Mouse (Mus musculus): ENCODE data around the gene Itih3.
A peak's percentile ranks its signal among the peaks of the same experiment; 100 is the strongest.

Gene Itih3

DNA sequence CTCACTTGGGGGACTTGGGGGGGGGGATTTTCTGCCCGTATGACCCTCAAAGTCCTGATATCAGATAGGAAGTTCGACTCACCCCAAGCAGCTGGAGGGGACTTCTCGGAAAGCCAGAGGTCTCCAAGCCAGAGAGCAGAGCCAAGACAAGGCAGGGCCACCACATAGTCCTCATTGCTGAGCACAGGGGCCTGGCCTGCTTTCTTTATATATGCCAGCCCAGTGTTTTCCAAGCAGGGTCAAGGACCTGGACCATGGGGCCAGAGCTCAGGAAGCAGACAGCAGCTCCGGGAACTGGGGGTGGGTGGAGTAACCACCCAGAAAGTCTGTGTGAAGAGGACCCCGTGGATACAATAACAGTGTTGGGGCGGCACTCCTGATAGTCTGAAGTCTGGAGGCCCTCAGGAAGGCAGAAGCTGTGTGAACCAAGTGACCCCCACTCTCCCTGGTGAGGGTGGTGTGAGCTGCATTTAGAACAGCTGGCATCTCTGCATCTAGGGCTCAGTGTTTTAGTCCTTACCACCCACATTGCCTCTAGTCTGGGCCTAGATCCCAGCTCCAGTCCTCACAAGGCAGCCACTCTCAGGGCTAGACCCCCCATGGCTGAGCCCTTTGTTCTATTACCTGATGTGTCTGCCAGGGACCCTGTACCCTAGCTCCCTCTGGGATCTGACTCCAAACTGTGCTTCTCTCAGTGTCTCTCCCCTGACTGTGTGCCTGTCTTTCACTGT is at the start of gene Itih3:
TSS of gene Itih3 (minus strand) at position 386 of the 731 bp plus-strand sequence.
- DNase-seq (ENCODE audit: low spot score), result no peak

DNA sequence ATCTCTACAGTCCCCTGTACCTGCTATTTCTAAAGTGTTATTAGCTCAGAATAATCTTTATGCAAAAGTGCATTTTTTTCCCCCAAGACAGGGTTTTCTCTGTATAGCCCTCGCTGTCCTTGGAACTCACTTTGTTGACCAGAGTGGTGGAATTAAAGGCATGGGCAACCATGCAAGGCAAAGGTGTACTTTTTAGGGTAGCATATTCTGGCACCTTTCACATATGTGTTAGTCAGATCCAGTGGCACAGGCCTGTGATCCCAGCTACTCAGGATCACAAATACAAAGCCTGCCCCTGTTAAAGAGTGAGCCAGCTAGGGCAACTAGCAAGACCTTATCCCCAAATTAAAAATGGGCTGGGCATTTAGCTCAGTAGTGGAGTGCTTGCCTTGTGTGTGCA is 36.8 kb upstream of the Itih3 start:
- DNase-seq (ENCODE audit: low spot score), result no peak

DNA sequence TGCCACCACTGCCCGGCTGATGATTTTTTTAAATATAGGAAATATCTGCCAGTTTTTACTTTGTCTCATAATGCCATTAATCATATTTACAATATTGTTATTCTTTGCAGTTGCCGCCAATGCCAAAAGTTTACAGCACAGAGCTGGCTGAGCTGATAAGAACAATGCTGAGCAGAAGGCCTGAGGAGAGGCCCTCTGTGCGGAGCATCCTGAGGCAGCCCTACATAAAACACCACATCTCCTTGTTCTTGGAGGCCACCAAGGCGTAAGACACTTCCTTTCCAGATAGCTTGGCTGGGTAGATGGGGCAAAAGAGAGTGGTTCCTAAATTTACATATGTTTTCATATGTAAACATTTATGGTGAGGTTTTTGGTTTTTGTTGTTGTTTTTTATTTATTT is 35.5 kb upstream of the Itih3 start:
- DNase-seq (ENCODE audit: low spot score), result no peak

DNA sequence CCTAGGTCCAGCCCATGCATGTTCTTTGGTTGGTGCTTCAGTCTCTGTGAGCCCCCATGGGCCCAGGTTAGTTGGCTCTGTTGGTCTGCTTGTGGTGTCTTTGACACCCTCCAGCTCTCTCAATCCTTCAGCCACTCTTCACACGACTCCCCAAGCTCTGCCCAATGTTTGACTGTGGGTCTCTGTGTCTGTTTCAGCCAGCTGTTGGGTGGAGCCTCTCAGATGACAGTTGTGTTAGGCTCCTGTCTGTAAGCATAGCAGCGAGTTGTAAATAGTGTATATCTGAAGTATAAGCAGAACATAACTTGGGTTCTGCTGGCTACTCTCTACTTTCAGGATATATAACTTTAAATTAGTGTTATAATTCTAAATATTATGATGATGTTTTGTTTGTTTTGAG is 35.0 kb upstream of the Itih3 start:
- no peak for DNase-seq (ENCODE audit: low spot score)

DNA sequence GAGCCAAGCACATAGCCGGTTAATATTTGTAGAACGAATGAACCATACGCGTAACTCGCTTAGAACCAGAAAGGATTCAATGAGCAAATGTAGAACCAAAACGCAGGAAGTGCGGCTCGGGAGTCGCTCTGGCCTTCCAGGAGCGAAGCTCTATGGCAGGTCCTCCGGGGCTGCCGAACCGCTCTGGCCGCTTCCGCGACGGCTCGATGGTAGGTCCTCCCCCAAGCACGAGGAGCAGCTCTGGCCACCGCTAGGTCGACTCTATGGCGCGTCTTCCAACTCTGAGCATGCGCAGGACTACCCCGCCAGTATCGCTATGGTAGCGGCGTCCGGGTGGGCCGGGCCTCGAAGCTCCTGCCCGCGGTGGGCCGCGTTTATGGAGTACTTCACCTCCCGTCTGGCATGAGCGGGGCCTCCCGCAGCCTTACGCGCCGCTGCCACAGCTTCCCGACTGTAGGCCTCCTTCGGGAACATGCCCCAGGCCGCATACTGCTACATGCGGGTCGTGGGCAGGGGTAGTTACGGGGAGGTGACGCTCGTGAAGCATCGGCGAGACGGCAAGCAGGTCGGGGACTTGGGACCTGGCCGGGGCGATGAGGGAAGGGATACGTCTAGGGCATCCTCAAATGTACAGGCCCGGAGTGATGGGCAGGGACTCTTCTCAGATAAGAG is 27.7 kb upstream of the Itih3 start, which contains the start of gene Nek4:
TSS of gene Nek4 (plus strand) at position 224 of the 672 bp plus-strand sequence.
- peak; percentile 95 for DNase-seq (ENCODE audit: low spot score)

DNA sequence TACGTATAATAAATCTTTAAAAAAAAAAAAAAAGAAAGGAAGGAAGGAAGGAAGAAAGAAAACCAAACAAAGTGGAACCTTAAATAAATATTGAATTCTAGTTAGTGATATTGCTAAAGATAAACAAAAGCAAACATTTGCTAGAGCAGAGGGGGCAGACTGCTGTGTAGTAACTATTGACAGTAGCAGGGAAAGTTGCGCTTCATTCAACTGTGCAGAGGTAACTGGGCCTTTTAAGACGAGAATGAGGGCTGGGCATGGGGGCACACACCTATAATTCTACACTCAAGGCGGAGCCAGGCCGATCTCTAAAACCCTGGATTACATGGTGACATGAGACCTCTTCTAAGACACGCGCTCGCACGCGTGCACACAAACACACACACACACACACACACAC is 26.4 kb upstream of the Itih3 start:
- no peak for DNase-seq (ENCODE audit: low spot score)

DNA sequence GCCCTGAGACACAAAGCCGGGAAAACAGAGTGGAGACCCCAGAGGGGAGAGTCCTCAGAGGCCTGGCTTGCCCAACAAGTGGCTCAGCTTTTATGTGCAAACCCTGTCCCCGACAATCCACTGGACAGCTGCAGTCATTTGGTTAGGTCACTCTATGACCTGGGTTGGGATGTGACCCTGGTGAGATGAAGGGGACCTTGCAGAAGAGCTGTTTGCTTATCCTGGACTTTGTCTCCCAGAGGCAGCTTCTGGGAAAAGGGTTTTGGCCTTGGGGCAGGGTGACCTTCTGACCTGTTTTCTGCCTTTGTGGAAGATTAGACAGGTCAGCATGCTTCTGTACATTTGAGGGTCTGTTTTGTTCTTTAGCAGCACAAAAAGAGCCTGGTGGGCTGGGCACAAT is 21.2 kb upstream of the Itih3 start:
- DNase-seq (ENCODE audit: low spot score), result no peak

DNA sequence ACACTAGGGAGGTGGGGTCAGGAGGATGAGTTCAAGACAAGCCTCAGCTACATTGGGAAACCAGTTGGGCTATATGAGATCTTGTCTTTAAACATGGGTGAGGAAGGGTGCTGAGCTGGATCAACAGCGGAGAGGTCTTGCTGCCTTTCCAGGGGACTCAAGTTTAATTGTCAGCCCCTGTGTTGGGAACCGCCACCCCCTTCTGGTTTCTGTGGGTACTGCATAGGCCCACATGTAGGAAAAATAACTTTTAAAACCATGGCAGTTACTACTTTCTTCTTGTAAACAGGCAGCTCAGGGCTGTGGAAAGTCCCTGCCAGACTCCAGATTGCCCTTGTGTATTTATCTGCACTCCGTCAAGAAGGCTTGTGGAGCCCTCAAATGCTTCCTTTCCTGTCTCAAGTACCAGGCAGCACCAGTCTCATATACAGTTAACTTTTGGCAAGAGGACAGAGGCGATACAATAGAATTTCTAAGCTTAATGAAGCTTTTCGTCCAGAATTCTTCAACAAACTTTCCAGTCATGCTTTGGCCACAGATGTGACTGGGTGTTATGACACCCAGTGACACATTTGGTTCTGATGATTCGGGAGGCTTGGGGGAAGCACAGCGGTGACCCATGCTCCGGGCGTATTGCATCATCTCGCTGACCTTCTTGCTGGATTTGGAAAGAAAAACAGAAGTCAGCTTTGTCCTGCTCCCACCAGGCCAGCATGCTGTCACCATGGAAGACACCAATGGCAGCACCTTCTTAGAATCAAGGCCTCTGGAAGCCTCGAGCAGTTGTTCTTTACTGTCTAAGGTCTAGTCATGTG is 20.5 kb upstream of the Itih3 start:
- peak; percentile 72 for DNase-seq (ENCODE audit: low spot score)

DNA sequence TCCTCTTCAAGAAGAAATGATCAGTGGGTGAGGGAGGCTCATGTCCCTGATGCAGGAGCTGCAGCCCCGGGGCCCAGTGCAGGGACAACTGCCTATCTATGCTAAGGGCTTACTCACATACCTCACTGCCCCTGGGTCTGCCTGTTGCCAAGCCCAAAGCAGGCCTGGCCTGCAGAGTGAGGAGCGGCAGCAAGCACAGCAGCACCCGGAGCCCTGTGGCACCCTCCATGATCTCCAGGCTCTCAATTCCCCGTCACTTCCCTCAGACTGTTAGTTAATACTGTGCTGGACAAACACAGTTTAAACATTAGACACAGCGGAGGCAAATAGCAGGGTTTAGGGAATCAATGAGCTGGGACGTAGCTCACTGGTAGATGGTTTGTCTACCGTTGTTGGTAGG is 19.5 kb upstream of the Itih3 start, which contains the start of gene Itih1:
TSS of gene Itih1 (minus strand) at position 252 of the 400 bp plus-strand sequence.
- DNase-seq (ENCODE audit: low spot score), result no peak

DNA sequence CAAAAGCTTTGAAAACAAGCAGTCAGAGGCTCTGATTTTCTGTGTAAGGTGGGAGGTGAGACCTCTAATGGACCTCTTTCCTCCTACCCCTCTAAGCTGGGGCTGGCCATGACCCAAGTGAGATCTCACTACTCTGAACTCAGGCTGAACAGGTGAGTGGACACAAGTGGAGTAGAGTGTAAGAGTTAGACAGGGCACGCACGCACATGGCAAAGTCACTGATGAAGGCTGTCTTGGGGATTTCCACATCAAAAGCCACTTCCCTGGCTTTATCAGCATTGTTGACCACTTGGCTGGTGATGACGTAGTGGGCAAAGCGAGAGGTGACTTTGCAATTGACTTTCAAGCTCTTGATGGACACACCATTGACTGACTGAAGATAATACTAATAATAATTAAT is 18.7 kb upstream of the Itih3 start:
- no peak for DNase-seq (ENCODE audit: low spot score)

DNA sequence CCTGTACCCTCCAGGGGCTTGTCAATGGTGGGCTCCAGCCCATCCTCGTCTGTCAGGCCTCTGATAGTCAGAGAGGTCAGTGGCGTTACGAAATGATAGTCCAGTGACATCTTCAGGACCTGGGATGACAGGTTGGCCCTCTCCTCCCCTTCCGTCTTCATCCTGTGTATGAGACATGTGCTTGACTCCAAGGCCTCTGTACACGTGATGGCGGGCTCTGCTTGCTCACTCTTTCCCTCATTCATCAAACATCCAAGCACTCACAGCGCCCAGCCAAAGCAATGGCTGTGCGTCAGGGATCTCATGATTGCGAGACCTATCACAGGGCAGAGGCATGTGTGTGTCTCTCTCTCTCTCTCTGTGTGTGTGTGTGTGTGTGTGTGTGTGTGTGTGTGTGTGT is 9.8 kb upstream of the Itih3 start:
- no peak for DNase-seq (ENCODE audit: low spot score)

DNA sequence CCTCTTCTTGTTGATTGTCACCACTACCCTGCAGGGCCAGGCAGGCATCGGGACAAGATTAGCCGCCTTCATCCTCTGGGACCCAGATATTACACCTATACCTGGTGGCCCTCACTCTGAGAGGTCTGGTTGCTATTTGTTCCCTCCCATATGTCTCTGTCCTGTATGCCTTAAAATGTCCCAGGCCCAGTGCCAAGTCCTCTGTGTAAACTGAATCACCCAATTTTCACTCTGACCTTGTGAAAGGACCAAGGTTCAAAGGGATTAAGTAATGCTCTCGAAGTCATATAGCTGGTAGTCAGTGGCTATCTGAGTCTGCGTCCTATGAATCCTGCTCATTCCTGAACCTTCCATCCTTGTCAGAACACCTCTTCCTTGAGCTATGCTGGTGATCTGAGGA is 6.8 kb upstream of the Itih3 start:
- no peak for DNase-seq (ENCODE audit: low spot score)

DNA sequence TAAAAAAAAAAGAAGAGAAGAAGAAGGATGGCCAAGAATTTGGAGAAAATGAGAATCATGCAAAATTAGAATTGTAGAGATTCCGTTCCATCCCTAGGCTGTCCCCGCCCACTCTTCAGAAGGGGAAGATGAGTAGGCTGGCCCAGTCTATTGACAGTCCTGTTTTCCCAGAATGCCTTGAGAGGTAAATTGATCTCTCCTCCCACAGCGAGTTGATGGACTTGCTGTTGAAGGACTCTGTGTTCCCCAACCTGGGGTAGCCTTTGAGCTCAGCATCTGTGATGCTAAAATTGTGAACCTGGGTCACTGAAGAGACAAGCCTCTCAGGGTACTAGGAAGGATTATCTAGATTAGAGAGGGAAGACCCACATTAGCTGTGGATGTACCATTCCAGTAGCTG is 1.9 kb upstream of the Itih3 start:
- DNase-seq (ENCODE audit: low spot score), result no peak

DNA sequence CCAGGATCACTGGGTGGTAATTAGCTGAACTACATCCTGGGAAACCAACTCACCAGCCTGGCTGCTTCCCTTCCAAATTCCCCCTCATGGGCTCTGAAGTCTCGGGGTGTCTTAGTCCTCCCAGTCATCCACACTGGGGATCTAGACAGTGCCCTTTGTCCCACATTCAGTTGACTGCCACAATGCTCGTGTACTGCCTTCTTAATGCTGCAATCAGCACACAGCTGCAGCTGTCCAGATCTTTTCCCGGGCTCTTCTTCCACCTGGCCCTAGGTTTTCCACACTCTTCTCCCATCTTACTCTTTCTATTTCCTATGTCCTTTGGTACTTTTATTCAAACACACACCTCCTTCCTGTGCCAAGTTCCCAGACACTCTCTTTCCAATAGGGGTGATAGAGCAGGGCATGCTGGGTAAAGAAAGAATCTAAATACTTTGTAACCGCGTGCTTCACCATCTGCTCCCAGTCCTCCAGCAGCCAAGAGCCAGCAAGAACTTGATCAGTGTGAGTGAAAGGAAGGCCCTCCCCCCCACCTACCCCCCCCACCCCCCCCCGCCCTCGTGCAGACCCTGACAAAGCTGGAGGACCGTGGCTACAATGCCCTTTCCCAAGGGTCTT is 1.4 kb downstream of the Itih3 start:
- DNase-seq (ENCODE audit: low spot score), result no peak

DNA sequence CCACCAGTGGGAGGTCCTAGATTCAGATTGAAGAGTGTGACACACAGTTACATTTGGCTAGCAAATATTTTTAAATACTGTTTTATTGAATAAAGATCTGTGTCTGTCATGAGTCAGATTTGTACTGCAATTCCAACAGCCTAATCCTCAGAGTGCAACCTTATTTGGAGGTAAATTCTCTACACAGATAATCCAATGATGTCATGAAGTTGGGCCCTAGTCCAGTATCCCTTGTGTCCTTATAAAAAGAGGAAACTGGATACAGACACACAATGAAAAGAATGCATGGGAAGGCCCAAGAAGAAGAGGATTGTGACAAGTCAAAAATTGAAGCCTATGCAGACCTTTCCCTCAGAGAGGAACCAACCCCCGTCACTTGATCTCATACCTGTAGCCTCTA is 7.0 kb downstream of the Itih3 start:
- DNase-seq (ENCODE audit: low spot score), result no peak

DNA sequence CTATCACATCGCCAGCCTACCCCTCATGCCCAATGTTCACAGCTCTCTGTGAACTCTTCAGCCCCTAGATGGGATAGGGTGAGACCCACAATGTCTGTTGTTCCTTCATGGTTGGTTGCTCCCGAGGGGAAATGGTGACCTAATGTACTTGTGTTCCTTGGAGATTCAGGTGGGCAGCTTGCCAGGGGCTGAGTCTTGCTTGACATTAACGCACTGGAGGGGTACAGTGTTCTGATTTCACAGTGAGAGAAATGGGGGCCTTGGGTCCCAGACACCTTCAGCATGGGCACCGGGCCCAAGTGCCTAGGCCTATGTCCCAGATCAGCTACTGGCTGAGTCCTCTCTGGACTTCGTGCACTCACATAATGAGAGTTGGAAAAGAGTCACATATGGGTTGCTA is 10.2 kb downstream of the Itih3 start:
- no peak for DNase-seq (ENCODE audit: low spot score)

DNA sequence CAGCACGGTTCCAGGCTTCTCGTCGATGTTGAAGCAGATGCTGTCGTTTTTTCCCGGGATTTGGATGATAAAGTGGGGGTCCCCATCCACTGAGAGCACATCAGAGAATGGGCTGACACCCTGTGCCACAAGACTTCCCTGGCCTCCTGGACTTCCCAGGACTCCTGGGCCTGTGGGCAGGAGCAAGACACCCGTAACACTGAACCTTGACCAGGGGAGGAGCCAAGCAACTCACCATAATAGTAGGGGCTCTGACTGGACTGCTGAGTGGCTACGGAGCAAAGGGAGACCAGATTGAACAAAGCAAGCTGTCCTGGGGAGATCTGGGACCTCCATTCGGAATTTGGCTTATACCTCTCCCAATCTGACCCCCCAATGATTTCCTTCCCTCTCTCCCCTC is 10.9 kb downstream of the Itih3 start:
- no peak for DNase-seq (ENCODE audit: low spot score)

DNA sequence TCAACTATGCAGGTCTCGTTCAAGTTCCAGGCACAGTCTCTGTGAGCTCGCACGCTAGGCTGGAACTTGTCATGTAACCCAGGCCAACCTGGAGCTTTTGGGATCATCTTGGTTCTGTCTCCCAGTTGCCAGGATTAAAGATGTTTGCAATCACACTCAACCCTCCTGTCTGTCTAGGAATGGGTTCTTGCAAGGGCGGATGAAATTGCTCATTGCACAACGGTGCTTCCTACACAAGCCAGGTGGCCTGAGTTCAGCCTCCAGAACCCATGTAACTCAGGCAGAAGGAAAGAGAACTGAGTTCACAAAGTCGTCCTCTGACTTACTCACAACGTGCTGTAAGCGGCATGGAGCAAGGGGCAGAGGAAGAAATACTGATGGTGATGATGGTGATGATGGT is 12.4 kb downstream of the Itih3 start:
- DNase-seq (ENCODE audit: low spot score), result no peak

DNA sequence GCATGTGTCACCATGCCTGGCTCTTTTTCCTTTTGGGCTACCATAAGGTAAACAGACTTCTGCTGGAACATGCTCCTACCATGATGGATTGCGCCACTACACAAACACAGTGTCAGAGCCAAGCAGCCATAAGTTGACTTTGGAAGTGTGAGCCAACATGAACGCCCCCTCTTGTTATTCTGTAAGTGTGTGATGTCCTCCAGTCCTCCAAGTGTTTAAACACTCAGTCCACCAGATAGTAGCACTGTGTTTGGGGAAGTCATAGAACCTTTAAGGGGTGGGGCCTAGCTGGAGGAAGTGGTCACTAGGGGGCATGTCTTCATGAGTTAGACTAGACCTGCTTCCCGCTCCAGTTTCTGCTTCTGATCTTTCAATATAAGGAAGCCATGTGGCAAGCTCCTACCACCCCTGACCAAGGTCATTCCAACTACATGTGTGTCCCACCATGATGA is 15.7 kb downstream of the Itih3 start:
- DNase-seq (ENCODE audit: low spot score), result no peak

DNA sequence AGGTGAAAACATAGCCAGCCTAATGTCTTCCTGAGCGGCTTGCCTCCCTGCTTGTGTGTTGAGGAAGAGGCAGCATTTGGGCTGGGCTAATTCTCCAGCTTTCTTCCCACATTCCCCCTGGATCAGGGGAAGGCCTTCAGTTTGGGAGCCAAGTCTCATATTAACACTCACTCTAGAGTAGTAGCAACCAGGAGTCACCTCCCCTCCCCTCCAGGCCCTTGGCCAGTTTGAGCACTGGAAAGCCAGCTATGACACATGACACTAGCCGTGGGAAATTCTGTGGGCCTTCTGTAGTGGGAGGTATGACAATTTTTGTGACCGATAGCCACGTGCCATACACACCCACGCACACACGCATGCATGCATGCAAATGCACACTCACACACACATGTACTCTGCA is 17.6 kb downstream of the Itih3 start:
- DNase-seq (ENCODE audit: low spot score), result no peak

DNA sequence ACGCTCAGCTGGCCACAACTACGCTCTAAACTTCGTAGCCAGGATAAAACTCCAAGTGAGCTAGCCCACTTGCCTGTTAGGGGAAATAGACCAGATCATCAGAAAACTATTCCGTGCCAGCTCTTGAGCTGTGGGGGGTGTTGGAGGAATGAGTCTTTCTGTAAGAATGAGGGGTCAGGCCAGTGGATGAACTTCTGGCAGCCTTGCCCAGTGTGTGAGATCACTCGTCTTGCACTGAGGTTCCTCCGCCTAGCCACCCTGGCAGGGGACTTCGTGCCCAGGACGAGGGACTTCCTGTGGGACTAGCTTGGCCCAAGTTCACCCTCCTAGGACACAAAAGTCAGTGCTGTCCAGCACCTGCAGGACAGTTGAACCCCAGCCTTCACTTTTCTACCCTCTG is 19.3 kb downstream of the Itih3 start:
- DNase-seq (ENCODE audit: low spot score), result no peak

DNA sequence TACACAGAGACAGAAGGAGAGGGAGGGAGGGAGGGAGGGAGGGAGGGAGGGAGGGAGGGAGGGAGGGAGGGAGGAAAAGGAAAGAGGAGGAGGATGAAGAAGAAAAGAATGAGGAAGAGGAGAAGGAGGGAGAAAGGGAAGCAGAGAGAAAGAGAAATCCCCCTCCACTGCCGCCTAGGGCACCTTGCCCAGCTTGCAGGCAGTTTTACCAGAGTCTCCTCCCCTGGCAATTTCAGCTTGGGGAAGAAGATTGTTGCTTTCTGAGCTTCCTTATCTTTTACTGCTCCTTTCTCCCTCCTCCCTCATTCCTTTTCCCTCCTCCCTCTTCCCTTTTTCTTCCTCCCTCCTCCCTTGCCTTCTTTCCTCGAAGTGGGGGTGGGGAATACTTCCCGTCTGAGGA is 20.5 kb downstream of the Itih3 start:
- DNase-seq (ENCODE audit: low spot score), result no peak
